Comparison of ENCODE assay signal across 18 mouse cellular contexts in the genomic region with DNA sequence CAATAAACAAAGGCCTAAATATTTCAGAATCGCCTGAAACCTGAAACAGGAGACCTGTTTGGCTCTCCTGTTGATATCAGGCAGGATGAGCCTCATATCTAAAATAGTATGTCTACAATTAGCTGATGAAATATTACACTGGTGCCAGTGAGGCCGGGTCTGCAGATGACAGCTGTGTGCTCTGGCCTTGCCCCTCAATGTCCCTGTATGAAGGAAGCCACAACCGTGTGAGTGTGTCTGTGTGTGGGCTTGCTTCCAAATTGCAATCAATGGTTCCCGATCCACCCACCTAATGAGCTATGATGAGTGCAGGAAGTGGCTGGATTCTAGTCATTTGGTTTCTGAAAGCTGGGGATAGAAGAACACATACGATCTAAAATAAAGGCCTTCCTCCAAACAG.
"Had no signal": no experiment of that assay in that cellular context is flagged by ENCODE, and none has a peak within 500 bp of the region (broad histone marks: within the 10 kb centered on the region; RNA-seq: fewer than 3 reads in every experiment).

No protein-coding gene starts in this region.

- DNase-seq: lung, embryonic 14.5 days; lung, postnatal 10 days; lung, postnatal 4 days; midbrain, embryonic 14.5 days; retina, postnatal 1 day; right cerebral cortex, adult 18-20 months; right cerebral cortex, postnatal 25 days; right cerebral cortex, postnatal 4 days; spleen, adult 18-20 months; thymus, adult 18-20 months; thymus, postnatal 14 days; thymus, postnatal 36 days had no signal

- H3K9ac ChIP-seq: lung, embryonic 14.5 days; midbrain, embryonic 12.5 days; neural tube, embryonic 13.5 days; neural tube, embryonic 15.5 days had no signal

- H3K27ac ChIP-seq: midbrain, embryonic 10.5 days; midbrain, embryonic 12.5 days; neural tube, embryonic 13.5 days; neural tube, embryonic 15.5 days had no signal

- H3K4me2 ChIP-seq: lung, embryonic 14.5 days; midbrain, embryonic 12.5 days; neural tube, embryonic 13.5 days; neural tube, embryonic 15.5 days had no signal

- H3K4me1 ChIP-seq: midbrain, embryonic 10.5 days; midbrain, embryonic 12.5 days; neural tube, embryonic 13.5 days; neural tube, embryonic 15.5 days had no signal

- H3K4me3 ChIP-seq: midbrain, embryonic 10.5 days; midbrain, embryonic 12.5 days; myocyte; neural tube, embryonic 13.5 days; neural tube, embryonic 15.5 days had no signal

- H3K9me3 ChIP-seq: midbrain, embryonic 10.5 days; midbrain, embryonic 12.5 days; neural tube, embryonic 15.5 days had no signal

- H3K27me3 ChIP-seq: midbrain, embryonic 12.5 days; neural tube, embryonic 13.5 days; neural tube, embryonic 15.5 days had no signal

- H3K36me3 ChIP-seq: midbrain, embryonic 10.5 days; midbrain, embryonic 12.5 days; neural tube, embryonic 13.5 days; neural tube, embryonic 15.5 days had no signal

- ATAC-seq: midbrain, embryonic 16.5 days had no signal
